Mouse (Mus musculus) skeletal muscle tissue, postnatal 0 days (tissue): ENCODE results near the gene Nts. TPM values are rescaled to one million over a fixed set of nuclear protein-coding genes. Genes with fewer than 3 reads are reported as not detected.

Experiments used
- polyA plus RNA-seq: library from polyadenylated mRNA; unstranded; fragments of >200 nt; fragmentation: Nextera tagmentation; extraction: Ambion mirVana; gene quantifications from 2 replicates; pipeline ENCODE4 v1.2.1, GENCODE M21; 2015

Gene Nts
- polyA plus RNA-seq = 1.2 and 2.2 TPM in 2 replicates

GRCm38 (mm10) chr10:102490386-102490785 is at the start of gene Nts:
Gene Nts, minus strand, starts transcription at chr10:102490486.

DNA sequence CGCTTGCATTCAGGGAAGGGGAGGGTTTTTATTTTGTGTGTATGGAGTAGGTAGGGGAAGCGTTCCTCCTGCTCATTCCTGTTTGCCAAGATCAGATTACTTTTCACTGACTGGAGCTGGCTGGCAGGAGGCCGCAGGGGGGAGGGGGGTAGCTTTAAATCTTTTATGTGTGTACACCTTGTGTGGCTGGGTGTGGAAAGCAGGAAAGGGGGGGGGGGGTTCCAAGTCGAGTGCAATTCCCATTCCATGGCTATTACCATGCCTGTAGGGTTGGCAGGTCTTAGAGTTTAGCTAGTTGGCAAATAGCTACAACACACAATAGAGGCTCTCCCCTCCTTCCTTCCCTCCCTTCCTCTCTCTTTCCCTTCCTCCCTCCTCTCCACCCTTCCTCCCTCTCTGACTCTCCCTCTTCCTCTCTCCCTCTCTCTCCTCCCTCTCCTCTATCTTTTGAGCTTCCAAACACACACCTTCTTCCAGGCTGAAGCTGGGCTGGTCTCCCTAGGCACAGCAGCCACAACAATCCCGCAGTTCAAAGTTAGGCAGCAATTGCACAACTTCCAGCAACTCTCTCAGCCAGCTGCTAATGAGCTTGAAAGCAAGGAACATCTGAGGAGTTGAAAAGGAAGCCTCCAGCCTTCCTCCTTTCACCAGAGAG is 21.6 kb upstream of the Nts start, which contains the start of gene Rassf9:
Gene Rassf9, plus strand, starts transcription at position 416 of the 655 bp plus-strand sequence.

Other genes starting within 250 kb of the Nts start
- 0.57 and 0.58 TPM in 2 replicates for gene Rassf9, start 21.7 kb upstream of the Nts start, polyA plus RNA-seq